Mouse (Mus musculus): ENCODE data around the gene Tmx1. TPM values are rescaled to one million over a fixed set of nuclear protein-coding genes. Genes with fewer than 3 reads are reported as not detected.

Tmx1 gene
- total and polyA plus RNA-seq, 2 experiments from 2014 or later = 93.4 to 113 TPM

DNA sequence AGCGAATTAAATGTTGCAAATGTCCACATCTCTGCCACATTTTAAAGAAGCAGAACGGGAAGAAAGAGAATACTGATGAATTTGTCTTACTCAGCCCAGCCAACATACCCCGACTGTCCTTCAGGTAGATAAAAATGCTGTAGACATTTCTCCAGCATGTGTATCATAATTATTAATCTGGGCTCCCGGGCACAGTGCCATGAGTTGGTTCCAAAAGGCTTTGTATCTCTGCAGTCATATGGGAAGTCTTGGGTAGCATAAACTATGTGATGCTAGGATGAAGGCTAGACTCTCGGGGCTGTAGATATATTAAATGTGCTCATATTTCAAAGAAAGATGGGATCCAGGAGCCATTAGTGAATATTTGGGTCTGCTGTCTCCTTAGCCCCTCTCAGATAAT lies 53.1 kb downstream of the Tmx1 start:
- WGBS = 69% methylated on average over 5 of the region's 5 CpGs
- no peak overlapping the region for H3K27ac ChIP-seq (ENCODE audit: low read depth, low read length)
- no peaks in the 10 kb centered on the region for H3K4me1 ChIP-seq (ENCODE audit: insufficient read depth)
- TF ChIP-seq CTCF (IDR thresholded peaks at IDR 0.05; ENCODE audit: low read depth) = no peak
- ATAC-seq (no peak), DNase-seq (no peak)
- no peak overlapping the region for H3K4me2 ChIP-seq (ENCODE audit: low read depth)
- no peak overlapping the region for H3K9ac ChIP-seq
- no peaks in the 10 kb centered on the region for H3K36me3 ChIP-seq (ENCODE audit: insufficient read depth)
- no peak overlapping the region for H3K4me3 ChIP-seq (ENCODE audit: low read depth, low read length)
- no peaks in the 10 kb centered on the region for H3K9me3 ChIP-seq (ENCODE audit: low read length)
- no peaks in the 10 kb centered on the region for H3K27me3 ChIP-seq (ENCODE audit: insufficient read depth, low read length)

DNA sequence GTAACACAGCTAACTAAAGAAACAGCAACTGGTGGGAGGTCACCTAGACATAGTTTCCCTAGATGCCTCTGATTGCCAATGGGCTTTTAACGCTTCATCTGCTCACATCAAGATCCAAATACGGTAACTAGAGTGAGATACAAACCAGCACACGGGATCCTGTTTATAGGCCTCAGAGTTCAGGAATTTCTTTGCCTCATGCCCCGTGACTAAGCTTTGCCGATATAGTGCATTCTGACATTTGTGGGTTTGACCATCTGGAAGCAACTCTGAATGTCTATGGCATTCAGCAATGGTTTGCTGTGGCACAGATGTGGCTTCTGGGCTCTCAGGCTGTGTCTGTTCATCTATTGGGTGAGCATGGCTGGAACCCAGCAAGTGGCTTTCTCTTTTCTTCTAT lies 59.1 kb downstream of the Tmx1 start:
- WGBS = 94% methylated on average over 5 of the region's 5 CpGs
- no peak for DNase-seq
- Histone ChIP-seq H3K4me3 (ENCODE audit: low read depth, low read length) (no peak overlapping the region), H3K9me3 (ENCODE audit: low read length) (no peaks in the 10 kb centered on the region), H3K27me3 (ENCODE audit: insufficient read depth, low read length) (no peaks in the 10 kb centered on the region), H3K9ac (no peak overlapping the region), H3K4me2 (ENCODE audit: low read depth) (no peak overlapping the region), H3K4me1 (ENCODE audit: insufficient read depth) (no peaks in the 10 kb centered on the region), H3K27ac (ENCODE audit: low read depth, low read length) (no peak overlapping the region), H3K36me3 (ENCODE audit: insufficient read depth) (no peaks in the 10 kb centered on the region)
- TF ChIP-seq CTCF (IDR thresholded peaks at IDR 0.05; ENCODE audit: low read depth) = no peak
- no peak for ATAC-seq

DNA sequence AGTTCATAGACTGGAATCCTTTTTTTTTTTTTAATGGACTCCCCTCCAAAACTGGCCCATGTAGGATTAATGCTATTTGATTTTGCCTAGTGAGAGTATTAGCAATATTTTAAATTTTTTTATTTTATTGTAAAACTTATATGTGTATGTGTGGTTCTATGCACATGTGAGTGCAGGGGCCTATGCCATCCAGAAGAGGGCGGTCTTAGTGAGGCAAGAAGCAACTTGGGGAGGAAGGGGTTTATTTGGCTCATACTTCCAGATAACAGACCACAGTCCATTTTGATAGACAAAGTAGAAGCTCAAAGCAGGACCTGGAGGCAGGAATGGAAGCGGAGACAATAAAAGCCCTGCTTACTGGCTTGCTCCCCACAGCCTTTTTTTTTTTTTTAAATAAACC lies 59.5 kb downstream of the Tmx1 start:
- 91% methylated on average over 2 of the region's 2 CpGs for WGBS

More for the DNA sequence above, 59.5 kb downstream of the Tmx1 start:
- H3K27ac ChIP-seq (ENCODE audit: low read depth, low read length) = no peak overlapping the region
- ATAC-seq (no peak), DNase-seq (no peak)
- no peaks in the 10 kb centered on the region for H3K4me1 ChIP-seq (ENCODE audit: insufficient read depth)
- H3K27me3 ChIP-seq (ENCODE audit: insufficient read depth, low read length) = no peaks in the 10 kb centered on the region
- no peaks in the 10 kb centered on the region for H3K9me3 ChIP-seq (ENCODE audit: low read length)
- H3K4me2 ChIP-seq (ENCODE audit: low read depth) = no peak overlapping the region
- no peak overlapping the region for H3K4me3 ChIP-seq (ENCODE audit: low read depth, low read length)
- H3K36me3 ChIP-seq (ENCODE audit: insufficient read depth) = no peaks in the 10 kb centered on the region
- no peak overlapping the region for H3K9ac ChIP-seq
- peak; percentile 24; the same call in 1 of the 2 replicates for TF ChIP-seq CTCF (IDR thresholded peaks at IDR 0.05; ENCODE audit: low read depth)

Other genes starting within 250 kb of the Tmx1 start
- 5.7 and 8.2 TPM in 2 replicates for gene Pygl, start 221.6 kb upstream of the Tmx1 start, total RNA-seq (2014; rRNA removed)
- 5.6 and 6.3 TPM in 2 replicates for gene Pygl, start 221.6 kb upstream of the Tmx1 start, polyA plus RNA-seq (2015; fragmentation: Nextera tagmentation; extraction: Ambion mirVana)
- gene Trim9, start 105.5 kb upstream of the Tmx1 start, total RNA-seq (2014; rRNA removed) = 114 and 135 TPM in 2 replicates
- 67.0 and 96.8 TPM in 2 replicates for gene Trim9, start 105.5 kb upstream of the Tmx1 start, polyA plus RNA-seq (2015; fragmentation: Nextera tagmentation; extraction: Ambion mirVana)

All from forebrain, postnatal 0 days (tissue).